Mouse (Mus musculus): Measurements from ENCODE around the gene Trim41. TPM values are rescaled to one million over a fixed set of nuclear protein-coding genes. Genes with fewer than 3 reads are reported as not detected.
"Not testable (repeated sequence)": the region's sequence is repeated elsewhere in the genome, so short reads cannot be mapped to it uniquely, and the experiment has no call there.

Trim41 gene
- polyA plus RNA-seq, 1 experiment from 2014 or later = 5.9 TPM

DNA sequence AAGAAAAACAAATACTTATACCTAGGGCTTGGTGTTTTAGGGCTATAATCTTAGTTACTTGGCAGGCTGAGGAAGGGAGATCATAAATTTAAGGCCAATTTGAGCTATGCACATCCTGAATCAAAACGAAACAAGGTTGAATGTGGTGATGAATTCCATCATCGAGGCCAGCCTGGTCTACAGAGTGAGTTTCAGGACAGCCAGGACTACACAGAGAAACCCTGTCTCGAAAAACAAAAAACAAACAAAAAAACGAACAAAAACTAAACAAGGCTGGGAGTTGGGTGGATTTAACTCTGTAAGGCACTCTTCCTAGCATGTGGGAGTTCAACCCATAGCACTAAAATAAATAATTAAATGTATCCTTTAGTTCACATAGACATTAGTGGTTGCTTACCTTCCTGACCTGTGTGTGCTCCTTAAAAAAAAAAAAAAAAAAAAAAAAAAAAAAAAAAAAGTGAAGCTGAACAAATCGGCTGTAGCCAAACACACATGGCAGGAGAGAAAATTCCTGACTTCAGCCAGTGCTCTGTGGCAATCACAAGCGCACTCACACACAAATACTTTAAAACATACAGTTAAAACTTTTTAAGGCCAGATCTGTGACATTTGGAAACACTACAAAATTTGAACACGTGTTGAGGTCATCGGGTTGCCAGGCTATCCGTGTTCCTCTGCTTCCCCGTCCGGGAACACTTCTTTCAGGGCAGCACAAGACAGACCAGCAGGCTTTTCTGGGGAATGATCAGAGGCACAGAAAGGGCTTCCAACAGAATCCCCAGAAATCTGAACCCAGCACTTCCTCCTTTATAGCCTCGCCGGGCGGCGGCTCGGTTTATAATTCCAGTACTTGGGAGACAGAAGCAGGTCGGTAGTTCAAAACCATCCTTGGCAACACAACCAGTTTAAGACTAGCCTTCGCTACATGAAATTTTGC, 17.9 kb downstream of the Trim41 start:
- Histone ChIP-seq H3K36me3 (ENCODE audit: control insufficient read depth, insufficient read depth, low read length) (peaks cover 6% of the 10 kb centered on the region; the same call in 1 of the 2 replicates), H3K27me3 (replicated peaks; ENCODE audit: control insufficient read depth, insufficient read depth, low read length) (no peaks in the 10 kb centered on the region), H3K9me3 (ENCODE audit: control insufficient read depth, low read length) (no peaks in the 10 kb centered on the region), H3K9ac (ENCODE audit: low read depth, low read length) (peak overlapping the region; percentile 91), H3K4me2 (ENCODE audit: low read depth, low read length) (peak overlapping the region; percentile 77), H3K4me3 (ENCODE audit: low read length) (peak overlapping the region; percentile 88), H3K4me1 (ENCODE audit: control insufficient read depth, insufficient read depth, low read length) (peaks cover 26% of the 10 kb centered on the region), H3K27ac (ENCODE audit: low read length) (peak overlapping the region; percentile 99)
- peak; percentile 22 for ATAC-seq
- WGBS = 6% methylated on average over 18 of the region's 18 CpGs

DNA sequence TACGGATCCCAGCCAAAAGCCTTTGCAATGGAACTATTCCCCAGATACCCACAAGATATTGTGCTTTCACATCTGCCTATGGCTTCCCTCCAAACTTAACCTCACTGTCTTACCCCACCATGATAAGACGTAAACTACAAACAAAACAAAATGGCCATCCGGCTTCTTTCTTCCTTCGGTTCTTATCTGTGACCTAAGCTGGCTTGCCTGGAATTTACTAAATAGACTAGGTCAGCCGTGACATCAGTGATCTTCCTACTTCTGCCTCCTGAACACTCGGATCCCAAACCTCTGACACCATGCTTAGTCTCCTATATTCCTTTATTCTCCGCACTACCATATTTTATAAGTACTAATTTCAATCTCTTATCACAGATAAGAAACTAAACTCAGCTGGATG, 18.8 kb downstream of the Trim41 start:
- Histone ChIP-seq H3K36me3 (ENCODE audit: control insufficient read depth, insufficient read depth, low read length) (no peaks in the 10 kb centered on the region; the same call in 1 of the 2 replicates), H3K9ac (ENCODE audit: low read depth, low read length) (no peak overlapping the region), H3K4me2 (ENCODE audit: low read depth, low read length) (peak overlapping the region; percentile 77; the same call in 1 of the 2 replicates), H3K4me3 (ENCODE audit: low read length) (no peak overlapping the region), H3K4me1 (ENCODE audit: control insufficient read depth, insufficient read depth, low read length) (peaks cover 26% of the 10 kb centered on the region), H3K27me3 (replicated peaks; ENCODE audit: control insufficient read depth, insufficient read depth, low read length) (no peaks in the 10 kb centered on the region), H3K27ac (ENCODE audit: low read length) (no peak overlapping the region), H3K9me3 (ENCODE audit: control insufficient read depth, low read length) (no peaks in the 10 kb centered on the region)
- ATAC-seq = no peak
- 82% methylated on average over 7 of the region's 7 CpGs for WGBS

DNA sequence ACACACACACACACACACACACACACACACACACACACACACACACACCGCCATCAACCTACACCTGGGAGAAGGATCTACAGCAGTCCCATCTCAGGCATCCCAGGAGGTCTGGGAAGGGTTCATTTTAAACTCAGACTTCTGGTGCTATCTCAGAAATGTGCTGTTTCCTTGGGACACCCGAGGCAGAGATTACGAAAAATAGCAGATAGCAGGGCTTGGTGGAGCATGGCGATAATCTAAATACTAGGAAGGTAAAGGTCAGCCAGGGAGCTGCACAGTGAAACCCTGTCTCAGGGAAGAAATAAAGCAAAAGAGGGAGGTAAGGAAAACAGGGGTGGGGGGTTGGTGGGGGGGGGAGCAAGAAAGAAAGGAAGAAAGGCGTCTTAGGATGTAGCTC, 19.9 kb downstream of the Trim41 start:
- Histone ChIP-seq H3K9ac (ENCODE audit: low read depth, low read length) (no peak overlapping the region), H3K27me3 (replicated peaks; ENCODE audit: control insufficient read depth, insufficient read depth, low read length) (no peaks in the 10 kb centered on the region), H3K4me2 (ENCODE audit: low read depth, low read length) (0 out of 2 replicates have a peak overlapping the region, but pooled peaks have one; percentile 4), H3K4me3 (ENCODE audit: low read length) (no peak overlapping the region), H3K36me3 (ENCODE audit: control insufficient read depth, insufficient read depth, low read length) (no peaks in the 10 kb centered on the region; the same call in 1 of the 2 replicates), H3K4me1 (ENCODE audit: control insufficient read depth, insufficient read depth, low read length) (peaks cover 20% of the 10 kb centered on the region), H3K27ac (ENCODE audit: low read length) (no peak overlapping the region), H3K9me3 (ENCODE audit: control insufficient read depth, low read length) (no peaks in the 10 kb centered on the region)
- ATAC-seq = no peak
- 69% methylated on average over 5 of the region's 5 CpGs for WGBS

GRCm38 (mm10) chr11:48796290-48796689, 20.9 kb downstream of the Trim41 start:
- 86% methylated on average over 4 of the region's 4 CpGs for WGBS
- peaks cover 10% of the 10 kb centered on the region for H3K4me1 ChIP-seq (ENCODE audit: control insufficient read depth, insufficient read depth, low read length)
- no peak for ATAC-seq
- H3K27me3 ChIP-seq (replicated peaks; ENCODE audit: control insufficient read depth, insufficient read depth, low read length) = no peaks in the 10 kb centered on the region
- no peaks in the 10 kb centered on the region for H3K36me3 ChIP-seq (ENCODE audit: control insufficient read depth, insufficient read depth, low read length)
- H3K4me3 ChIP-seq (ENCODE audit: low read length) = no peak overlapping the region
- no peak overlapping the region for H3K9ac ChIP-seq (ENCODE audit: low read depth, low read length)
- no peak overlapping the region for H3K27ac ChIP-seq (ENCODE audit: low read length)
- no peak overlapping the region for H3K4me2 ChIP-seq (ENCODE audit: low read depth, low read length)
- no peaks in the 10 kb centered on the region for H3K9me3 ChIP-seq (ENCODE audit: control insufficient read depth, low read length)

DNA sequence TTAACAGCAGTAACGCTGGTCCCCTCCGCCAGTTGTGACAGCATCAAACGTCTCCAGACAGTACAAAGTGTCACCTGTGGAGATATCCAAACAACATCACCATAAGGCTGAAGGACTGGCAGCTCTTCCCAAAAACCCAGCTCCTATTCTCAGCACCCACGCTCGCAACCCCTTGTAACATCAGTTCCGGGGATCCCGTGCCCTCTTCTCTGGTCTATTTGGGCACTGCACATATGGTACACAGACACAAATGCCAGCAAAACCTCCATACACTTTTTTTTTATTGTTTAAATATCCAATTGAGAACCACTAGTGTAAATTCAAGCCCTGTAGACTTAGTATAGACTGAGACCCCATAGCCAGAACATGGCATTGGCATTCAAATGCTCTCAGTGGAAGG, 21.9 kb downstream of the Trim41 start:
- no peak overlapping the region for H3K9ac ChIP-seq (ENCODE audit: low read depth, low read length)
- no peak for ATAC-seq
- no peaks in the 10 kb centered on the region for H3K36me3 ChIP-seq (ENCODE audit: control insufficient read depth, insufficient read depth, low read length)
- peaks cover 10% of the 10 kb centered on the region for H3K4me1 ChIP-seq (ENCODE audit: control insufficient read depth, insufficient read depth, low read length)
- H3K4me3 ChIP-seq (ENCODE audit: low read length) = no peak overlapping the region
- H3K27me3 ChIP-seq (replicated peaks; ENCODE audit: control insufficient read depth, insufficient read depth, low read length) = no peaks in the 10 kb centered on the region
- no peak overlapping the region for H3K4me2 ChIP-seq (ENCODE audit: low read depth, low read length)
- H3K27ac ChIP-seq (ENCODE audit: low read length) = no peak overlapping the region
- WGBS = 93% methylated on average over 7 of the region's 7 CpGs
- H3K9me3 ChIP-seq (ENCODE audit: control insufficient read depth, low read length) = no peaks in the 10 kb centered on the region

GRCm38 (mm10) chr11:48793184-48793583, 24.0 kb downstream of the Trim41 start:
- ATAC-seq = no peak
- H3K4me2 ChIP-seq (ENCODE audit: low read depth, low read length) = no peak overlapping the region
- WGBS = 95% methylated on average over 3 of the region's 3 CpGs
- no peaks in the 10 kb centered on the region for H3K27me3 ChIP-seq (replicated peaks; ENCODE audit: control insufficient read depth, insufficient read depth, low read length)
- peaks cover 7% of the 10 kb centered on the region for H3K4me1 ChIP-seq (ENCODE audit: control insufficient read depth, insufficient read depth, low read length)
- no peak overlapping the region for H3K4me3 ChIP-seq (ENCODE audit: low read length)
- no peak overlapping the region for H3K27ac ChIP-seq (ENCODE audit: low read length)
- H3K9me3 ChIP-seq (ENCODE audit: control insufficient read depth, low read length) = no peaks in the 10 kb centered on the region
- H3K9ac ChIP-seq (ENCODE audit: low read depth, low read length) = no peak overlapping the region
- H3K36me3 ChIP-seq (ENCODE audit: control insufficient read depth, insufficient read depth, low read length) = no peaks in the 10 kb centered on the region

GRCm38 (mm10) chr11:48791894-48792293, 25.3 kb downstream of the Trim41 start:
- WGBS = 85% methylated on average over 9 of the region's 9 CpGs
- not testable (repeated sequence) for H3K4me1 ChIP-seq (ENCODE audit: control insufficient read depth, insufficient read depth, low read length); H3K36me3 ChIP-seq (ENCODE audit: control insufficient read depth, insufficient read depth, low read length); H3K4me3 ChIP-seq (ENCODE audit: low read length); H3K27me3 ChIP-seq (replicated peaks; ENCODE audit: control insufficient read depth, insufficient read depth, low read length); H3K27ac ChIP-seq (ENCODE audit: low read length); H3K9ac ChIP-seq (ENCODE audit: low read depth, low read length); ATAC-seq; H3K9me3 ChIP-seq (ENCODE audit: control insufficient read depth, low read length); H3K4me2 ChIP-seq (ENCODE audit: low read depth, low read length)

DNA sequence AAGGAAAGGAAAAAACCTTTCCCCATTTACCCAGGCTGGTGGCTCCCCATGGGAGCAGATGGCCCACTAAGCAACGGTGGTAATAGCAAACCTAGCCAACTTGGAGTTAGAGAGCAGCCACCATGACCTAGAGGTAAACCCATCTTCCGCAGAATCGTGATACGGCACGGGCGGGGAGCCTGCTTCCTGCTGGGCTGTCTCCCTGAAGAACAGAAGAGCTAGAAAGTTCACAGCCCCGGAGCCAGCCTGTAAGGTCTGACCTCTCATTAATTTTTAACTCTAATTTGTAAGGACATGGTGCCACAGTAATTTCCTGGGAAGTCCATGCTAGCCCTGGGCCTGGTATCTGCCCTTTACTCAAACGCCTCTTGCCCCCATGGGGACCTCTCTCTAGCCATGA, 26.2 kb downstream of the Trim41 start:
- H3K4me1 ChIP-seq (ENCODE audit: control insufficient read depth, insufficient read depth, low read length) = no peaks in the 10 kb centered on the region; the same call in 1 of the 2 replicates
- H3K9ac ChIP-seq (ENCODE audit: low read depth, low read length) = no peak overlapping the region
- H3K27ac ChIP-seq (ENCODE audit: low read length) = no peak overlapping the region
- peak overlapping the region; percentile 13; the same call in 1 of the 2 replicates for H3K4me2 ChIP-seq (ENCODE audit: low read depth, low read length)
- H3K9me3 ChIP-seq (ENCODE audit: control insufficient read depth, low read length) = no peaks in the 10 kb centered on the region
- no peak overlapping the region for H3K4me3 ChIP-seq (ENCODE audit: low read length)
- 34% methylated on average over 8 of the region's 8 CpGs for WGBS
- H3K36me3 ChIP-seq (ENCODE audit: control insufficient read depth, insufficient read depth, low read length) = no peaks in the 10 kb centered on the region
- no peak for ATAC-seq
- no peaks in the 10 kb centered on the region for H3K27me3 ChIP-seq (replicated peaks; ENCODE audit: control insufficient read depth, insufficient read depth, low read length)

- Histone ChIP-seq H3K27ac (ENCODE audit: low read length) (no peak overlapping the region), H3K4me3 (ENCODE audit: low read length) (peak overlapping the region; percentile 32), H3K4me1 (ENCODE audit: control insufficient read depth, insufficient read depth, low read length) (no peaks in the 10 kb centered on the region; the same call in 1 of the 2 replicates), H3K36me3 (ENCODE audit: control insufficient read depth, insufficient read depth, low read length) (no peaks in the 10 kb centered on the region), H3K9ac (ENCODE audit: low read depth, low read length) (peak overlapping the region; percentile 51; the same call in 1 of the 2 replicates), H3K9me3 (ENCODE audit: control insufficient read depth, low read length) (no peaks in the 10 kb centered on the region), H3K27me3 (replicated peaks; ENCODE audit: control insufficient read depth, insufficient read depth, low read length) (no peaks in the 10 kb centered on the region), H3K4me2 (ENCODE audit: low read depth, low read length) (peak overlapping the region; percentile 56)
- WGBS = 15% methylated on average over 20 of the region's 20 CpGs
- ATAC-seq = peak; percentile 67
Measured at GRCm38 (mm10) chr11:48789973-48790823, 27.0 kb downstream of the Trim41 start.

Measured in intestine, embryonic 16.5 days (tissue).